Mouse (Mus musculus) myocyte (in vitro differentiated cells): ENCODE measurements around the gene Dusp14.

Source experiments
- CEBPB ChIP-seq: IDR thresholded peaks from 2 replicates; pipeline ENCODE4 v1.6.1; 2011; ENCODE audit warnings: mild to moderate bottlenecking, moderate library complexity; ENCODE audit not compliant: poor library complexity, insufficient read depth, severe bottlenecking
- E2F4 ChIP-seq: IDR thresholded peaks from one replicate; pipeline ENCODE4 v1.6.1; 2011; ENCODE audit warnings: mild to moderate bottlenecking, control low read depth, moderate library complexity; ENCODE audit not compliant: insufficient read depth
- MAX ChIP-seq: IDR thresholded peaks from one replicate; pipeline ENCODE4 v1.6.1; 2011; ENCODE audit warnings: low read depth, mild to moderate bottlenecking, control low read depth
- MYOD1 ChIP-seq, 3 experiments: IDR thresholded peaks; one replicate each; pipeline ENCODE4 v1.6.1; 2011; ENCODE audit warnings: control low read depth in 2 of 3, low read depth in 2 of 3, mild to moderate bottlenecking in 2 of 3, moderate library complexity in 1 of 3; ENCODE audit not compliant: insufficient read length in 2 of 3, control insufficient read depth in 1 of 3
- MYOG ChIP-seq, 3 experiments: IDR thresholded peaks; one replicate each; pipeline ENCODE4 v1.6.1; 2011; ENCODE audit warnings: control low read depth in 2 of 3, low read depth in 2 of 3, mild to moderate bottlenecking in 2 of 3; ENCODE audit not compliant: insufficient read length in 2 of 3, control insufficient read depth in 1 of 3, insufficient read depth in 1 of 3
- POLR2A ChIP-seq: IDR thresholded peaks from one replicate; pipeline ENCODE4 v1.6.1; 2011; ENCODE audit warnings: low read depth, mild to moderate bottlenecking, control low read depth, moderate library complexity; ENCODE audit not compliant: insufficient read length
- POLR2AphosphoS2 ChIP-seq: IDR thresholded peaks from one replicate; pipeline ENCODE4 v1.6.1; 2011; ENCODE audit warnings: low read depth, control low read depth; ENCODE audit not compliant: insufficient read length
- REST ChIP-seq: IDR thresholded peaks from one replicate; pipeline ENCODE4 v1.6.1; 2011; ENCODE audit warnings: mild to moderate bottlenecking, control low read depth, moderate library complexity; ENCODE audit not compliant: insufficient read depth, insufficient read length
- SRF ChIP-seq: IDR thresholded peaks from one replicate; pipeline ENCODE4 v1.6.1; 2011; ENCODE audit warnings: low read depth; ENCODE audit not compliant: control insufficient read depth, insufficient read length
- TCF12 ChIP-seq: IDR thresholded peaks from one replicate; pipeline ENCODE4 v1.6.1; 2011; ENCODE audit warnings: mild to moderate bottlenecking, control low read depth; ENCODE audit not compliant: poor library complexity, insufficient read depth, severe bottlenecking
- TCF3 ChIP-seq: IDR thresholded peaks from one replicate; pipeline ENCODE4 v1.6.1; 2011; ENCODE audit warnings: low read depth, control low read depth; ENCODE audit not compliant: insufficient read length
- USF1 ChIP-seq: IDR thresholded peaks from one replicate; pipeline ENCODE4 v1.6.1; 2011; ENCODE audit warnings: low read depth, mild to moderate bottlenecking, control low read depth, moderate library complexity

GRCm38 (mm10) chr11:84033671-84034070, 35.4 kb downstream of the Dusp14 start:
- no peak for TF ChIP-seq MYOD1 (IDR thresholded peaks at IDR 0.05; ENCODE audit: control insufficient read depth in 1 of 3, insufficient read length in 2 of 3, low read depth in 2 of 3)
- TF ChIP-seq POLR2A, result no peak
- no peak for TF ChIP-seq POLR2AphosphoS2
- no peak for TF ChIP-seq MYOG (IDR thresholded peaks at IDR 0.05; ENCODE audit: control insufficient read depth in 1 of 3, insufficient read depth in 1 of 3, insufficient read length in 2 of 3, low read depth in 2 of 3)
- no peak for TF ChIP-seq TCF12
- no peak for TF ChIP-seq USF1
- TF ChIP-seq MAX, result no peak
- no peak for TF ChIP-seq REST
- TF ChIP-seq TCF3, result no peak
- TF ChIP-seq CEBPB, result no peak
- TF ChIP-seq E2F4, result no peak
- TF ChIP-seq SRF, result no peak
